In genomic region chr16:43363316-43363715, GRCm38 (mm10) we compare ENCODE assay signal across 9 mouse cellular contexts.
DNase-seq lines count a peak whose midpoint lies in the region; ATAC-seq and TF ChIP-seq lines count a peak whose summit lies in the region.
"Had no signal": no experiment of that assay in that cellular context is flagged by ENCODE, and none has a peak within 500 bp of the region (broad histone marks: within the 10 kb centered on the region; RNA-seq: fewer than 3 reads in every experiment).

No protein-coding gene starts in this region.

- peak overlapping the region; percentile 96 for H3K27ac ChIP-seq in heart, adult 2 months
- peak overlapping the region; percentile 89 for H3K27ac ChIP-seq in heart, embryonic 15.5 days
- H3K27ac ChIP-seq: liver, embryonic 15.5 days had no signal

- intact Hi-C loops in heart, adult 2 months (cut with DNase I) = loop anchor here (1.0 to 10.0 kb wide), 7 partner anchors 28 to 486 kb away; partner anchors contain the start of gene Zbtb20
- intact Hi-C loops in heart, postnatal 25 days (cut with DNase I) = loop anchor here (2.0 to 10.0 kb wide), 4 partner anchors 29 to 489 kb away; partner anchors contain the start of gene Zbtb20

- no peak for DNase-seq in heart, adult 2 months
- DNase-seq in heart, postnatal 25 days (ENCODE audit: low spot score) = no peak
- DNase-seq in lung, adult 2 months = no peak
- DNase-seq in lung, postnatal 14 days = no peak
- no peak for DNase-seq in right cerebral cortex, postnatal 10 days (ENCODE audit: low spot score in 2 of 2)
- no peak for DNase-seq in neural tube, embryonic 10.5 days (ENCODE audit: extremely low spot score, low spot score)

- H3K9ac ChIP-seq in heart, adult 2 months (ENCODE audit: low read depth, low read length) = peak overlapping the region; percentile 56
- peak overlapping the region; percentile 41 for H3K9ac ChIP-seq in heart, embryonic 15.5 days
- H3K9ac ChIP-seq: liver, embryonic 15.5 days had no signal

- H3K79me2 ChIP-seq in heart, adult 2 months (replicated peaks; ENCODE audit: control insufficient read depth, insufficient read depth, low read length) = no peaks in the 10 kb centered on the region; the same call in 1 of the 2 replicates

- H3K9me3 ChIP-seq in heart, embryonic 15.5 days (replicated peaks) = no peaks in the 10 kb centered on the region
- H3K9me3 ChIP-seq in megakaryocyte, embryonic 14.5 days = no peaks in the 10 kb centered on the region
- H3K9me3 ChIP-seq: liver, embryonic 15.5 days had no signal

- peaks cover 13% of the 10 kb centered on the region for H3K4me1 ChIP-seq in heart, adult 2 months (ENCODE audit: control insufficient read depth, insufficient read depth, low read length)
- peaks cover 16% of the 10 kb centered on the region for H3K4me1 ChIP-seq in lung, adult 2 months (ENCODE audit: control insufficient read depth, insufficient read depth, low read length)
- peaks cover 26% of the 10 kb centered on the region for H3K4me1 ChIP-seq in heart, embryonic 15.5 days (replicated peaks)
- peaks cover 20% of the 10 kb centered on the region for H3K4me1 ChIP-seq in megakaryocyte, embryonic 14.5 days
- H3K4me1 ChIP-seq: liver, embryonic 15.5 days had no signal

- no peak for TF ChIP-seq CTCF in heart, adult 2 months (IDR thresholded peaks at IDR 0.05)
- no peak for TF ChIP-seq CTCF in lung, adult 2 months (IDR thresholded peaks at IDR 0.05; ENCODE audit: insufficient read depth, low read length)

- no peak for ATAC-seq in heart, embryonic 15.5 days (replicated peaks; ENCODE audit: insufficient number of reproducible peaks, insufficient read depth, low FRiP score, low read depth)

- TF ChIP-seq POLR2A in heart, adult 2 months (IDR thresholded peaks at IDR 0.05; ENCODE audit: insufficient read depth, low read depth, low read length) = no peak
- no peak for TF ChIP-seq POLR2A in lung, adult 2 months (IDR thresholded peaks at IDR 0.05; ENCODE audit: borderline replicate concordance, extremely low read depth, low read depth, low read length)

- peaks cover 11% of the 10 kb centered on the region for H3K36me3 ChIP-seq in heart, adult 2 months (ENCODE audit: control insufficient read depth, insufficient read depth, low read length)
- no peaks in the 10 kb centered on the region for H3K36me3 ChIP-seq in heart, embryonic 15.5 days
- no peaks in the 10 kb centered on the region for H3K36me3 ChIP-seq in megakaryocyte, embryonic 14.5 days (replicated peaks; ENCODE audit: low read length)
- H3K36me3 ChIP-seq: liver, embryonic 15.5 days had no signal

- no peaks in the 10 kb centered on the region for H3K27me3 ChIP-seq in heart, adult 2 months (ENCODE audit: control insufficient read depth, insufficient read depth, low read length)
- no peaks in the 10 kb centered on the region for H3K27me3 ChIP-seq in heart, embryonic 15.5 days
- H3K27me3 ChIP-seq in megakaryocyte, embryonic 14.5 days (replicated peaks) = no peaks in the 10 kb centered on the region
- H3K27me3 ChIP-seq: liver, embryonic 15.5 days had no signal

- TF ChIP-seq EP300 in heart, adult 2 months (IDR thresholded peaks at IDR 0.05; ENCODE audit: insufficient read depth, low read depth, low read length) = no peak

- WGBS in heart, adult 2 months = under 1% methylated on average over 6 of the region's 6 CpGs
- 16% methylated on average over 6 of the region's 6 CpGs for WGBS in lung, adult 2 months
- WGBS in heart, embryonic 15.5 days = 38% methylated on average over 6 of the region's 6 CpGs

- H3K4me2 ChIP-seq in heart, embryonic 15.5 days = peak overlapping the region; percentile 53

- peak overlapping the region; percentile 61 for H3K4me3 ChIP-seq in heart, adult 2 months
- peak overlapping the region; percentile 55 for H3K4me3 ChIP-seq in lung, adult 2 months (replicated peaks; ENCODE audit: extremely low read depth, low read depth, low read length)
- H3K4me3 ChIP-seq in heart, embryonic 15.5 days = peak overlapping the region; percentile 36
- H3K4me3 ChIP-seq in megakaryocyte, embryonic 14.5 days (replicated peaks) = peak overlapping the region; percentile 64
- H3K4me3 ChIP-seq: liver, embryonic 15.5 days had no signal
